Mouse (Mus musculus) ES-Bruce4 (cell line): ENCODE results near the gene Tgfbr3l. TPM values are rescaled to one million over a fixed set of nuclear protein-coding genes. Genes with fewer than 3 reads are reported as not detected.

ENCODE experiments used
- H3K27ac ChIP-seq: 2 replicates; pipeline ENCODE4 v1.5.1; 2012; ENCODE audit warnings: low read length, inconsistent platforms; ENCODE audit not compliant: insufficient read depth
- H3K27me3 ChIP-seq: 2 replicates; pipeline ENCODE4 v1.6.1; 2012; ENCODE audit warnings: mild to moderate bottlenecking, low read length, inconsistent platforms; ENCODE audit not compliant: control insufficient read depth, poor library complexity, insufficient read depth, severe bottlenecking
- H3K36me3 ChIP-seq: 2 replicates; pipeline ENCODE4 v1.6.1; 2012; ENCODE audit warnings: inconsistent platforms, mild to moderate bottlenecking, low read length, moderate library complexity; ENCODE audit not compliant: control insufficient read depth, poor library complexity, insufficient read depth, severe bottlenecking
- H3K4me1 ChIP-seq: one replicate; pipeline ENCODE4 v1.8.1; 2011; ENCODE audit warnings: low read length; ENCODE audit not compliant: control insufficient read depth, insufficient read depth
- H3K4me3 ChIP-seq: 2 replicates; pipeline ENCODE4 v1.5.1; 2011; ENCODE audit warnings: low read depth, mild to moderate bottlenecking, low read length
- H3K9ac ChIP-seq: 2 replicates; pipeline ENCODE4 v1.6.1; 2012; ENCODE audit warnings: low read depth, mild to moderate bottlenecking, inconsistent platforms; ENCODE audit not compliant: poor library complexity, severe bottlenecking
- H3K9me3 ChIP-seq: replicated peaks from 2 replicates; pipeline ENCODE4 v1.6.1; 2012; ENCODE audit warnings: mild to moderate bottlenecking, low read length, inconsistent platforms; ENCODE audit not compliant: control insufficient read depth, poor library complexity, insufficient read depth, severe bottlenecking
- CTCF ChIP-seq: IDR thresholded peaks from one replicate; pipeline ENCODE4 v1.8.1; 2011; ENCODE audit warnings: low read depth, low read length
- EP300 ChIP-seq: IDR thresholded peaks from 2 replicates; pipeline ENCODE4 v1.6.1; 2011; ENCODE audit warnings: low read depth, low read length; ENCODE audit not compliant: insufficient read depth
- POLR2A ChIP-seq: IDR thresholded peaks from one replicate; pipeline ENCODE4 v1.8.1; 2011; ENCODE audit warnings: low read length; ENCODE audit not compliant: insufficient read depth
- polyA plus RNA-seq: library from polyadenylated mRNA; stranded (reverse); fragments of >200 nt; gene quantifications from 2 replicates; pipeline ENCODE4 v1.2.4, GENCODE M21; 2011; ENCODE audit warnings: low read depth; ENCODE audit not compliant: missing spikeins, insufficient read depth, insufficient read length

The Tgfbr3l gene
- polyA plus RNA-seq, 1 experiment: 4.2 TPM

- Histone ChIP-seq H3K27me3 (no peaks in the 10 kb centered on the region), H3K4me3 (no peak overlapping the region), H3K9ac (no peak overlapping the region), H3K4me1 (no peaks in the 10 kb centered on the region), H3K27ac (no peak overlapping the region), H3K36me3 (peaks cover 95% of the 10 kb centered on the region), H3K9me3 (no peaks in the 10 kb centered on the region)
- no peak for TF ChIP-seq CTCF
- TF ChIP-seq EP300: no peak
- TF ChIP-seq POLR2A: no peak
Measured at GRCm38 (mm10) chr8:4297822-4298221, 49.8 kb downstream of the Tgfbr3l start.

Other genes starting within 250 kb of the Tgfbr3l start
- gene Cd209f, start 142.4 kb upstream of the Tgfbr3l start, polyA plus RNA-seq: not detected in 2 replicates
- gene Cd209g, start 114.1 kb upstream of the Tgfbr3l start, polyA plus RNA-seq: not detected in 2 replicates
- 4.1 and 5.7 TPM in 2 replicates for gene Evi5l, start 81.6 kb upstream of the Tgfbr3l start, polyA plus RNA-seq
- gene Prr36, start 30.8 kb upstream of the Tgfbr3l start, polyA plus RNA-seq: 7.2 and 10.7 TPM in 2 replicates
- 1.0 and 1.4 TPM in 2 replicates for gene Lrrc8e, start 21.4 kb upstream of the Tgfbr3l start, polyA plus RNA-seq
- 56.9 and 62.1 TPM in 2 replicates for gene Map2k7, start 9.5 kb upstream of the Tgfbr3l start, polyA plus RNA-seq
- 0.33 and 1.2 TPM in 2 replicates for gene Gm49320, start 9.3 kb upstream of the Tgfbr3l start, polyA plus RNA-seq
- 26.8 and 29.0 TPM in 2 replicates for gene Snapc2, start 4.9 kb downstream of the Tgfbr3l start, polyA plus RNA-seq
- 21.6 and 25.0 TPM in 2 replicates for gene Ctxn1, start 11.1 kb downstream of the Tgfbr3l start, polyA plus RNA-seq
- 99.1 and 103 TPM in 2 replicates for gene Timm44, start 27.7 kb downstream of the Tgfbr3l start, polyA plus RNA-seq
- 35.1 and 40.2 TPM in 2 replicates for gene Ccl25, start 77.0 kb downstream of the Tgfbr3l start, polyA plus RNA-seq
- 118 and 123 TPM in 2 replicates for gene Elavl1, start 77.2 kb downstream of the Tgfbr3l start, polyA plus RNA-seq
- 32.7 and 41.2 TPM in 2 replicates for gene Cers4, start 244.8 kb downstream of the Tgfbr3l start, polyA plus RNA-seq